Mouse (Mus musculus): ENCODE data around the gene Map1b. TPM values are rescaled to one million over a fixed set of nuclear protein-coding genes. Genes with fewer than 3 reads are reported as not detected.

Map1b gene
- total RNA-seq, 2 experiments from 2014 or later: 30.9 to 37.7 TPM

GRCm38 (mm10) chr13:99399373-99399772 is 117.0 kb downstream of the Map1b start:
- DNase-seq: no peak

- peak; percentile 50 for DNase-seq
These were observed 118.1 kb downstream of the Map1b start for GRCm38 (mm10) chr13:99398149-99398701.

DNA sequence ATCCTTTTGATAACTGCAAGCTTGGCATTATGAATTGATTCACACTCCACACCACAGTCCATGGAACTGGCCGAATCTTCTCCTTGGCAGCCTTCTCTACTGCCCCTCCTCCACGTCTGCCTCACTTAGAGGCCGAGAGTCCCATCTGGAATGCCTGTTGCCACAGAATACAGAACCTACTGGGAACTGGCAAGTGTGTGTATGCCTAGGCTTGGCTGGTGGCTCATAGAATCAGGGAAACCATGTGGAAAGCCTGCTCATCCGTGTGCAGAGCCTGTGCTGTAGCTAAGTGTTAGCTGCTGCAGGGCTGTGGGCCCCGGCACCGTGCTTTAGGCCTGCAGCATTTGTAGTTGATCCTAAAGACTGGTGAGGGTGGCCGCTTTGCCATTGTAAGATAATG is 119.1 kb downstream of the Map1b start:
- no peak for DNase-seq

DNA sequence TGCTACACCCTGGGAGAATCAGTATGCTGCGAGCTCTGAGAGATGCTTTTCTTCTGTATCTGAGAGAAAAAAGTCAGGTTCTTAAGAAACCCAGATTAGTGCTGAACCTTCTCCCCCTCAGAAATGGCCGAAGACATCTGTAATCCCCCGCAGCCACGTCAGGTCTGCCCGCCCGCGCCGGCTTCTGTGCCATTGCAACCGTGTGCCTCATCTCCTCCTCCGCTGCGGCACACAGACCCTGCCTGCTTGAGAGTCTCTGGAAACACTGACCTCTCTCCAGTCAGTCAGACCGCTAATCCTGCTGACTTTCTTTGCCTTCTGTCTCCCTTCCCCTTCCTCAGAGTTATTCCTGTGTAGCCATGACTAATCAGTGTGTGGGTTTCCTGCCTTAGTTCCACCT is 120.8 kb downstream of the Map1b start:
- DNase-seq: no peak

DNA sequence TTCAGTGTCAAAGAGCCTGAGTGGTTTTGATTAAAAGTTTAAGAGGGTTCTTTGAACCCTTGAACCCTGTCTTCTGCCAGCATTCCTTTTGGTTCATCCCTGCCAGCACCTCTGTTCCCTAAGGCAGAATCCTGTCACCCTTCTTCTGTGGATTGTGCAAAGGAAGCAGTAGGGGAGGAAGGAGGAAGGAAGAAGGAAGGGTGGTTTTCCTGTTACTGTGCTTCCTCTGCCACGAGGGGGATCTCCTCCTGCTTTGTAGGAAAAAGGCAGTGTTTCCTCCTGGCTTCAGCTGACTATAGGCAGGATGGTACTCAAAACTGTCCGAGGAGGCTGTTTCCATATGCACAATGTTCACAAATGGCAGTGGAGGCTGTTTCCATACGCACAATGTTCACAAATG is 121.6 kb downstream of the Map1b start:
- DNase-seq: no peak

GRCm38 (mm10) chr13:99393128-99393527 is 123.2 kb downstream of the Map1b start:
- no peak for DNase-seq

DNA sequence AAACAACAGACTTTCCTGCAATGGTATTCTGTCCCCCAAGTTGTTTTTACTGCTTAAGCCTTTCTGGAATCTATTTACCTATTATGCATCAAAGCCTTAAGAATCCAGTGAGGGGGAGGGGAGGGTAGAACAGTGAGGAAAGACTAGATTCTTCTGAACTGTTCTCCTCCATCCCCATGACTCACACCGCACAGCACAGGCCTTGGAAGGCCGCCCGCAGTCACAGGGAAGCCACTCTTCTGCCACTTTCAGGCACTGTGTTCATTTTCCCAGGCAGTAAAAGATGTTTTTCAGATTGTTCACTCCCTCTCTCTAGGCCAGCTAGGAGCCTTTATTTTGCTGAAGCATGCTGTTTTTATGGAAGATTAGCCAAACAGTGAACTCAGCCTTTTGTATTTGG is 124.9 kb downstream of the Map1b start:
- peak; percentile 71 for DNase-seq

DNA sequence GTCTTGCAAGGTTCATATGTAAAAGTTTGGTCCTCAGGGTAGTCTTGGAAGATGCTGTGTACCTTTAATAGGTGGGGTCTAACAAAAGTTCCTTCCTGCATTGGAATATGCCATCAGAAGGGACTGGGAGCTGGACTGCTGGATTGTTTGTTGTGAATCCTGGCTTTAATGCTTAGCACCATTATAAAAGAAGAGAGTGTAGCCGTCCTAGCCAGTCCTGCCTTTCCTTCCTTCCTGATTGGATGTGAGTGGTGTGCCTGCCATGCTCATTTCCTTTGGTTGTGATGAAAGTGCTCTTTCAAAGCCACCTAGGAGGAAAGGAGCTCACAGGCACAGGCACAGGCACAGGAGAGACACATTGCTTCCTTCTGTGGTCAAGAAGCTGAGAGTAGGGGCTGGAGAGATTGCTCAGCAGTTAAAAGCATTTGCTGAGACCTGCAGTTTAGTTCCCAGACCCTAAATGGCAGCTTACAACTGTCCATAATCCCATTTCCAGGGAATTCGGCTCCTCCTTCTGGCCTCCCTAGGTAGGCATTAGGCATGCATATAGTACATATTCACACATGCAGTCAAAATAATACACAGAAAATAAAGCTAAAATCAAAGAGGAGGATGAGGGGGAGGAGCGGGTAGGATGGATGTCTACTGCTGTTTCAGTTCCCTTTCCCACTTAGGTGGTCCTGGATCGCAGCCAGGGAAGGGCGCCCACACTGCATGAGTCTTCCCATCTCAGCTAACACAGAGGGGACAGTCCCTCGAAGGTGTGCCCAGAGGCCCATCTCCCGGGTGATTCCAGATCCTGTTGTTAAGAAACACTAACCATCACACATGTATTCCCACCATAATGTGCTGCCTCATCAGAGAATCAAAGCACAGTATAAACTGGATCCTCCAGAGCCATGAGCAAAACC is 128.2 kb downstream of the Map1b start:
- DNase-seq: no peak

DNA sequence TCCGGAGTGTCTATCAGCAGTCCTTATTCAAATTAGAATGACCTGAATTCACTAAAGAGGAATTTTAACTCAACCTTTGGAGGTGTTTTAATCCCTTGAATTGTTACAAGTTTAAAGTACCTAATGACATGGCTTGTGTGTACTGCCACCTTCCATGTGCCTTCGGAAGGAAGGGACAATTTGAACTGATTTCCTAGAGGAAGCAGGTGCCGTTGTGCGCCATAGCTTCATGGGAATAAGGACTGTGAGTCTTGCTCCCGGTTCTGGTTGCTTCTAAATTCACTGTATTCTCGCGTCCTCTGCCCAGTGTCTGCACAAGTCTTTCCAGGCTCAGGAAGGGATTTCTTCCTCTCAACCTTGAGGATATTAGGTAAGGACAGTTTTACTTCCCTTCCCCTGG is 130.0 kb downstream of the Map1b start:
- no peak for DNase-seq

- DNase-seq: no peak
These were observed 130.4 kb downstream of the Map1b start for GRCm38 (mm10) chr13:99385911-99386310.

GRCm38 (mm10) chr13:99384555-99385203 is 131.7 kb downstream of the Map1b start:
- no peak for DNase-seq

- no peak for DNase-seq
These were observed 134.0 kb downstream of the Map1b start for GRCm38 (mm10) chr13:99382373-99382772.

DNA sequence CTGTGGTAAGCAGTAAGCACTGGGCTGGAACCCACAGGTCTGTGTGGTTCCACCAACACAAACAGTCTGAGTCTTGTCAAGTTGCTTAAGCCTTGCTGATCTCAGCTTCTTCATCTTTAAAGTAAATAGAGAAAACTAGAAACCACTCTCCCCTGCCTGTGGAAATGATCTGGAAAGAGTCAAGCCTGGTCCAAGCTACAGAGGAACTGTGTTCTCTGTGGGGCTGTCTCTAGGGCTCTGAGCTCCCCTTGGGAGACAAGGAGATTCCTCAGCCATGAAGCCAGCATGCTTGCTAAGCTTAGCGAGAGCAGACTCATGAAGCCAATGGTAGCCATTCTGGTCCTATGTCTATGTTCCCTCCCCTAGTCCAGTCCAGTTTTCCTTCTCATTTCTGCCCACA is 138.1 kb downstream of the Map1b start:
- no peak for DNase-seq

- no peak for DNase-seq
These were observed 139.3 kb downstream of the Map1b start for GRCm38 (mm10) chr13:99377055-99377454.

DNA sequence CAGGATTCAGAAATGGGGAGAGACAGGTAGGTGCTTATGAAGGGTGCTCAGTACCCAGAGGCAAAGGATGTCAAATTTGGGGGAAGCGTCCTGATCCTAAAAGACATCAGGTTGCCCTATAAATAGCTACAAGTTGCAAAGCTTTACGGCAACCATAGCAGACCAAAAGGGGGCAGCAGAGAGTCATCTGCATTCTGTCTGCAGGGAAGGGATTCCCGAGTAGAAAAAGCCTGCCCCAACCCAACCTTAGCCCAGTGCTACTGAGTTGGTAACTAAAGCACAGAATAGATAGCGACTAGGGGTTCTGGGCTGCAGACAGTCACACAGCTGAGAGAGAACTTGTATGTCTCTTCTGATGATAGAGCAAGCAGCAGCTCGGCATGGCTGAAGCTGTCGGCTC is 140.8 kb downstream of the Map1b start:
- peak; percentile 87 for DNase-seq

DNA sequence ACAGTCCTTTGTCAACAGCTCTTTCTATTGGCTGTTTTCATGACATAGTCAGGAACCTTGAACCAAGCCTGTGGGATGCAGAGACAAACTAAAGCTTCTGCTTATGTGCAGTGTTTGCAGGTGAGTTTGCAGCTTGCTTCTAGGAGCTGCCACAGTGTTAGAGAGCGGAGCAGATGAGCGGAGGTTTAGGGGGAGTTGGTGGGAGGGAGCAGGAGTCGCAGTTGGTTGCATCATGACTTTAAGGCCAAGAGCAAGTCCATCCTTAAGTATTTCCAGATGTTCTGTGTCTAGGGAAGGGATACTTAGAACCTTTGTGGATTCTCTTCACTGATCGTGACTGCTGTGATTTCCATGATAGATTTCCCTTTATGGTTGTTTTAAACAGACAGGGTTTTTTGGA is 142.1 kb downstream of the Map1b start:
- DNase-seq: no peak

GRCm38 (mm10) chr13:99373684-99374083 is 142.7 kb downstream of the Map1b start:
- no peak for DNase-seq

Other genes with a start within 250 kb of the Map1b start
- 10 to 100 TPM; 23.4 to 24.1 TPM for gene Ptcd2, start 171.8 kb downstream of the Map1b start, total RNA-seq (2021)
- gene Mrps27, start 171.8 kb downstream of the Map1b start, total RNA-seq (2021): 10 to 100 TPM; 27.5 to 28.4 TPM

All from gastrocnemius, postnatal 10 days (tissue).